Mouse (Mus musculus) intestine, postnatal 0 days (tissue): ENCODE measurements around the gene Maml3. TPM values are rescaled to one million over a fixed set of nuclear protein-coding genes. Genes with fewer than 3 reads are reported as not detected.

Experiments used
- ATAC-seq: fragments of 200-750 bp; cut with Nextera tagmentation; 2 replicates; pipeline ENCODE4 v1.8.0; 2017; ENCODE audit warnings: mild to moderate bottlenecking, moderate TSS enrichment, moderate library complexity
- H3K27ac ChIP-seq: fragments of 300-500 bp; sonication (generic); 2 replicates; pipeline ENCODE4 v1.5.1; 2014; ENCODE audit warnings: mild to moderate bottlenecking, low read depth, low read length, moderate library complexity
- H3K27me3 ChIP-seq: fragments of 300-500 bp; sonication (generic); replicated peaks from 2 replicates; pipeline ENCODE4 v1.6.1; 2014; ENCODE audit warnings: low read length, mixed read lengths; ENCODE audit not compliant: control insufficient read depth, insufficient read depth
- H3K36me3 ChIP-seq: fragments of 300-500 bp; sonication (generic); 2 replicates; pipeline ENCODE4 v1.6.1; 2014; ENCODE audit warnings: mild to moderate bottlenecking, moderate library complexity; ENCODE audit not compliant: control insufficient read depth, insufficient read depth
- H3K4me1 ChIP-seq: fragments of 300-500 bp; sonication (generic); replicated peaks from 2 replicates; pipeline ENCODE4 v1.6.1; 2014; ENCODE audit warnings: antibody characterized with exemption, low read length, mixed read lengths; ENCODE audit not compliant: control insufficient read depth, insufficient read depth
- H3K4me2 ChIP-seq: fragments of 300-500 bp; sonication (generic); replicated peaks from 2 replicates; pipeline ENCODE4 v1.6.1; 2014; ENCODE audit warnings: low read depth, mild to moderate bottlenecking, moderate library complexity
- H3K4me3 ChIP-seq: fragments of 300-500 bp; sonication (generic); 2 replicates; pipeline ENCODE4 v1.5.1; 2014; ENCODE audit warnings: low read depth, low read length
- H3K9ac ChIP-seq: fragments of 300-500 bp; sonication (generic); 2 replicates; pipeline ENCODE4 v1.6.1; 2014; ENCODE audit warnings: mild to moderate bottlenecking, low read depth, low read length
- H3K9me3 ChIP-seq: fragments of 300-500 bp; sonication (generic); 2 replicates; pipeline ENCODE4 v1.6.1; 2016; ENCODE audit warnings: mixed run types; ENCODE audit not compliant: control insufficient read depth
- CTCF ChIP-seq: sonication (generic); IDR thresholded peaks from 2 replicates; pipeline ENCODE4 v1.5.1; 2016; ENCODE audit warnings: low read depth, mild to moderate bottlenecking, control low read depth, antibody characterized with exemption, moderate library complexity
- WGBS: fragments of 180-500 bp; shearing (Covaris S2); extraction: QIAGEN DNeasy Blood & Tissue Kit; methylation state at CpG from one replicate; pipeline ENCODE4 v1.1.7; 2014; 5-methylcytosine and 5-hydroxymethylcytosine counted together
- polyA plus RNA-seq: library from polyadenylated mRNA; unstranded; fragments of >200 nt; fragmentation: Nextera tagmentation; extraction: Ambion mirVana; gene quantifications from 2 replicates; pipeline ENCODE4 v1.2.1, GENCODE M21; 2015

The Maml3 gene
- polyA plus RNA-seq, 1 experiment from 2014 or later, result 2.0 TPM

- no peak overlapping the region for H3K4me2 ChIP-seq
- H3K36me3 ChIP-seq, result no peaks in the 10 kb centered on the region
- 60% methylated on average over 8 of the region's 8 CpGs for WGBS
- H3K27ac ChIP-seq, result no peak overlapping the region
- no peak overlapping the region for H3K4me3 ChIP-seq
- no peaks in the 10 kb centered on the region for H3K27me3 ChIP-seq
- no peak for TF ChIP-seq CTCF
- ATAC-seq, result no peak
- no peaks in the 10 kb centered on the region for H3K9me3 ChIP-seq
- H3K9ac ChIP-seq, result no peak overlapping the region
- no peaks in the 10 kb centered on the region for H3K4me1 ChIP-seq
Measured at GRCm38 (mm10) chr3:51943642-51944041, 161.2 kb downstream of the Maml3 start.

DNA sequence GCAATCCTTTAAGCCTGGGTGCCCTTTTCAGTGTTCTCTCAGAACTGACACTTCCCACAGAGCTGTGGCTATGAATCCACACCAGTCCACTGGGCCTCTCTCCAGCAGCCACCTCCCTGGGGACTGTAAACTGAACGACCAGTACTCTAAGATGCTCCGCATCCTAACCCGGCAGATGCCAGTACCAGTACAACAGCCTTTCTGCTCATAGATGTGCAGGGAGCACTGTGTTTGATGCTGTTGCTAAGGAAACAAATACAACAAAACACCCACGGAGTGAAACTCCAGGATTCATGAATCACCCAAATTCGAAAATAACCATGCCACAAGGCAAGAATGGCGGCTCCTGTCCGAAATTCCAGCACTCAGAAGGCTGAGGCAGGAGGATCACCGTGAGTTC is 163.1 kb downstream of the Maml3 start:
- Histone ChIP-seq H3K27me3 (no peaks in the 10 kb centered on the region), H3K4me1 (no peaks in the 10 kb centered on the region), H3K9me3 (no peaks in the 10 kb centered on the region), H3K27ac (no peak overlapping the region), H3K36me3 (no peaks in the 10 kb centered on the region), H3K4me3 (no peak overlapping the region), H3K4me2 (no peak overlapping the region), H3K9ac (no peak overlapping the region)
- 82% methylated on average over 8 of the region's 8 CpGs for WGBS
- ATAC-seq, result no peak
- no peak for TF ChIP-seq CTCF

DNA sequence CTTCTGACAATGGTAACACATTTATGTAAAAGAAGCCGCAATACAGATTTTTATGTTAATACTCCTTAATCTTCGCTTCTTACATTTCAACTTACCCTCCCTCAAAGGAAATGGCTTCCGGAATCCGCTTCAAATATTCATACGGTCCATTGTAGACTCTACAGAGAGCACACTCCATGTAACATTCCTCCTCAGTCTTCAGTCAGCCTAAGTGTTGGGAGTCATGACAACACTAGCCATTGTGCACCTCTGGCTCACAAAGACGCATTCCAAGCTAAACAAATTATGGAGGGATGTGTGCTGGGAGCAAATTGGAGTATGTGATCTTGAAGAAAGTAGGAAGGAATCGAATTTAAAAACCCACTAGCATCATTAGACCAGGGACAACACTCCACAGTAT is 165.0 kb downstream of the Maml3 start:
- WGBS, result 90% methylated on average over 7 of the region's 7 CpGs
- H3K9ac ChIP-seq, result no peak overlapping the region
- H3K4me3 ChIP-seq, result no peak overlapping the region
- H3K4me1 ChIP-seq, result no peaks in the 10 kb centered on the region
- ATAC-seq, result no peak
- no peaks in the 10 kb centered on the region for H3K9me3 ChIP-seq
- no peaks in the 10 kb centered on the region for H3K27me3 ChIP-seq
- H3K27ac ChIP-seq, result no peak overlapping the region
- H3K4me2 ChIP-seq, result no peak overlapping the region
- TF ChIP-seq CTCF, result no peak
- no peaks in the 10 kb centered on the region for H3K36me3 ChIP-seq

DNA sequence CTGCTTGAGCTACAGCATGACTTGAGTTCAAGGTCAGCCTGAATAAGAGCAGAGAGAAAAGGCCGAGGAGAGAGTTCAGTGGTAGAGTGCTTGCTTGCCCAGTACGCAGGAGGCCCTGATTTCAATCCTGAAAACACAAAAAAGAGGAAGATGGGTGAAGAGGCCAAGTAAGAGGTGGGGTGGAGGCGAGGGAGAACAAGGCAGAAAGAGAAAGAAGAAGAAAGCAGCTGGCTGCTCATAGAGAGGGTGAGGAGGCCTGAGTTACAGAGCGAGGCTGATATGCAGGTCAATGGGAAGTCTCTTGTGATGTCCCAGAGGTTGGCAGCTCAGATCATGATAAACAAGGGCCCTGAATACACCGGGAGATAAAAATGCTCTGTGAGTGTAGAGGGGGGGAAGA is 165.8 kb downstream of the Maml3 start:
- H3K4me3 ChIP-seq, result no peak overlapping the region
- H3K27me3 ChIP-seq, result no peaks in the 10 kb centered on the region
- no peaks in the 10 kb centered on the region for H3K9me3 ChIP-seq
- H3K27ac ChIP-seq, result no peak overlapping the region
- no peak for ATAC-seq
- 76% methylated on average over 5 of the region's 5 CpGs for WGBS
- TF ChIP-seq CTCF, result no peak
- H3K4me1 ChIP-seq, result no peaks in the 10 kb centered on the region
- H3K9ac ChIP-seq, result no peak overlapping the region
- no peak overlapping the region for H3K4me2 ChIP-seq
- no peaks in the 10 kb centered on the region for H3K36me3 ChIP-seq

DNA sequence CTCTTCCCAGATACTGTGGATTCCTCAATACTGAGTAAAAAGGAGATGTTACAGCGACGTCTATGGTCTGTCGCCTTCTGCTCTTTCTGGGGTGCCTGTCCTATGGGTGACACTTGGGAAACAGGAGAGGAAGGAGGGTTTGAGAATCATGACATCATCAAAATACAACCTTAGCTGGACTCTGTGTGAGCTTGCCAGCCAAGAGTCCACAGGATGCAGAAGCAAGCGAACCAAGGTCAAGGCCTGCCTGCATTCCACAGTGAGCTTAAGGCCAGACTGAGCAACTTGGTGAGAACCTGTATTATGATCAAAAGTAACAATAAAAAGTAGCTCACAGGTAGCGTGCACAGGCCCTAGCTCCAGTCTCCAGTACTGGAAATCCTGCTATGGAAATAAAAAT is 167.7 kb downstream of the Maml3 start:
- H3K9me3 ChIP-seq, result no peaks in the 10 kb centered on the region
- no peak overlapping the region for H3K9ac ChIP-seq
- no peaks in the 10 kb centered on the region for H3K27me3 ChIP-seq
- TF ChIP-seq CTCF, result no peak
- no peaks in the 10 kb centered on the region for H3K36me3 ChIP-seq
- no peak overlapping the region for H3K4me2 ChIP-seq
- 93% methylated on average over 5 of the region's 5 CpGs for WGBS
- no peaks in the 10 kb centered on the region for H3K4me1 ChIP-seq
- H3K27ac ChIP-seq, result no peak overlapping the region
- no peak for ATAC-seq
- no peak overlapping the region for H3K4me3 ChIP-seq

GRCm38 (mm10) chr3:51934531-51935485 is 170.1 kb downstream of the Maml3 start:
- Histone ChIP-seq H3K36me3 (no peaks in the 10 kb centered on the region), H3K4me1 (no peaks in the 10 kb centered on the region), H3K27me3 (no peaks in the 10 kb centered on the region), H3K4me2 (no peak overlapping the region), H3K9ac (no peak overlapping the region), H3K4me3 (no peak overlapping the region), H3K9me3 (no peaks in the 10 kb centered on the region), H3K27ac (no peak overlapping the region)
- 90% methylated on average over 13 of the region's 13 CpGs for WGBS
- TF ChIP-seq CTCF, result no peak
- no peak for ATAC-seq
